ENCODE assay signal across 8 mouse cellular contexts in genomic region chr14:30548965-30549776, GRCm38 (mm10). TPM values are rescaled to one million over a fixed set of nuclear protein-coding genes. Genes with fewer than 3 reads are reported as not detected.
DNase-seq lines count a peak whose midpoint lies in the region; ATAC-seq and TF ChIP-seq lines count a peak whose summit lies in the region.

No protein-coding gene starts in this region.

- peak; percentile 92 for ATAC-seq in forebrain, embryonic 15.5 days (replicated peaks)
- peak; percentile 95 for ATAC-seq in lung, embryonic 14.5 days (ENCODE audit: insufficient read depth)

- H3K9ac ChIP-seq in forebrain, embryonic 15.5 days (replicated peaks), result peak overlapping the region; percentile 80
- H3K9ac ChIP-seq in lung, embryonic 14.5 days, result peak overlapping the region; percentile 90

- no peaks in the 10 kb centered on the region for H3K27me3 ChIP-seq in forebrain, embryonic 15.5 days
- H3K27me3 ChIP-seq in lung, embryonic 14.5 days (ENCODE audit: insufficient read depth, low read length), result no peaks in the 10 kb centered on the region
- H3K27me3 ChIP-seq in thymus, adult 2 months (ENCODE audit: control insufficient read depth, insufficient read depth, low read length), result no peaks in the 10 kb centered on the region

- H3K4me1 ChIP-seq in forebrain, embryonic 15.5 days, result peaks cover 27% of the 10 kb centered on the region
- H3K4me1 ChIP-seq in lung, embryonic 14.5 days (ENCODE audit: insufficient read depth), result peaks cover 14% of the 10 kb centered on the region; the same call in 1 of the 2 replicates
- peaks cover 24% of the 10 kb centered on the region for H3K4me1 ChIP-seq in olfactory bulb, adult 2 months (ENCODE audit: control insufficient read depth, insufficient read depth, low read length)
- H3K4me1 ChIP-seq in thymus, adult 2 months (replicated peaks; ENCODE audit: control insufficient read depth, insufficient read depth, low read length), result peaks cover 23% of the 10 kb centered on the region

- DNase-seq in ES-CJ7 (ENCODE audit: low read depth, low spot score), result peak; percentile 88
- peak; percentile 93 for DNase-seq in cerebellum, adult 11 months
- DNase-seq in heart, postnatal 36 days, result peak; percentile 94 to 95
- DNase-seq in layer of hippocampus, adult 2 months (ENCODE audit: low spot score in 2 of 2), result peak; percentile 91
- DNase-seq in lung, embryonic 14.5 days, result peak; percentile 99
- peak; percentile 91 for DNase-seq in thymus, adult 2 months

- no peak for TF ChIP-seq CTCF in layer of hippocampus, adult 2 months (conservative IDR thresholded peaks at IDR 0.05)
- TF ChIP-seq CTCF in lung, embryonic 14.5 days (IDR thresholded peaks at IDR 0.05; ENCODE audit: low read depth), result no peak
- TF ChIP-seq CTCF in olfactory bulb, adult 2 months (IDR thresholded peaks at IDR 0.05; ENCODE audit: insufficient read depth, low read depth, low read length), result no peak
- peak; percentile 32; the same call in 1 of the 2 replicates for TF ChIP-seq CTCF in thymus, adult 2 months (IDR thresholded peaks at IDR 0.05; ENCODE audit: borderline replicate concordance, control insufficient read depth, extremely low read depth, insufficient read depth, low read length, poor library complexity)

- H3K9me3 ChIP-seq in forebrain, embryonic 15.5 days, result no peaks in the 10 kb centered on the region
- H3K9me3 ChIP-seq in lung, embryonic 14.5 days (ENCODE audit: low read depth, low read length), result no peaks in the 10 kb centered on the region

- H3K27ac ChIP-seq in forebrain, embryonic 15.5 days (replicated peaks), result peak overlapping the region; percentile 89
- peak overlapping the region; percentile 94 for H3K27ac ChIP-seq in layer of hippocampus, adult 2 months
- H3K27ac ChIP-seq in lung, embryonic 14.5 days (ENCODE audit: low read depth), result peak overlapping the region; percentile 93
- H3K27ac ChIP-seq in olfactory bulb, adult 2 months (ENCODE audit: insufficient read depth, low read depth, low read length), result peak overlapping the region; percentile 78
- H3K27ac ChIP-seq in thymus, adult 2 months (ENCODE audit: control insufficient read depth, insufficient read depth, low read length), result no peak overlapping the region

- under 1% methylated on average over 69 of the region's 69 CpGs for WGBS in forebrain, embryonic 15.5 days
- under 1% methylated on average over 69 of the region's 69 CpGs for WGBS in lung, embryonic 14.5 days
- WGBS in olfactory bulb, adult 2 months, result under 1% methylated on average over 69 of the region's 69 CpGs
- under 1% methylated on average over 69 of the region's 69 CpGs for WGBS in thymus, adult 2 months

- H3K36me3 ChIP-seq in forebrain, embryonic 15.5 days, result no peaks in the 10 kb centered on the region
- H3K36me3 ChIP-seq in lung, embryonic 14.5 days (ENCODE audit: insufficient read depth), result peaks cover 11% of the 10 kb centered on the region
- no peaks in the 10 kb centered on the region for H3K36me3 ChIP-seq in thymus, adult 2 months (ENCODE audit: control insufficient read depth, insufficient read depth, low read length)

- peak overlapping the region; percentile 78 for H3K4me3 ChIP-seq in forebrain, embryonic 15.5 days
- peak overlapping the region; percentile 93 for H3K4me3 ChIP-seq in layer of hippocampus, adult 2 months
- peak overlapping the region; percentile 83 for H3K4me3 ChIP-seq in lung, embryonic 14.5 days (ENCODE audit: low read depth, low read length)
- peak overlapping the region; percentile 82 for H3K4me3 ChIP-seq in olfactory bulb, adult 2 months (ENCODE audit: insufficient read depth, low read depth, low read length)
- peak overlapping the region; percentile 94 for H3K4me3 ChIP-seq in thymus, adult 2 months (ENCODE audit: control insufficient read depth, insufficient read depth, low read length)

- peak; percentile 81 for TF ChIP-seq POLR2A in olfactory bulb, adult 2 months (IDR thresholded peaks at IDR 0.05; ENCODE audit: insufficient read depth, low read depth, low read length)
- peak; percentile 82; the same call in 1 of the 2 replicates for TF ChIP-seq POLR2A in thymus, adult 2 months (IDR thresholded peaks at IDR 0.05; ENCODE audit: control insufficient read depth, extremely low read depth, insufficient read depth, low read length, poor library complexity)

- peak overlapping the region; percentile 67 for H3K4me2 ChIP-seq in forebrain, embryonic 15.5 days (replicated peaks)
- H3K4me2 ChIP-seq in lung, embryonic 14.5 days, result peak overlapping the region; percentile 97

- intact Hi-C loops in heart, postnatal 36 days (cut with DNase I), result no loop called here

RNA-seq across cellular contexts. Expression of gene Tkt, which starts 1.0 kb away (rescaled TPM):
- 327 and 333 TPM in 2 replicates for polyA plus RNA-seq in forebrain, embryonic 15.5 days (2015; fragmentation: Nextera tagmentation; extraction: Ambion mirVana)
- total RNA-seq in heart, postnatal 36 days (2021), result 10 to 100 TPM; 32.9 to 50.2 TPM
- total RNA-seq in layer of hippocampus, adult 2 months (2021), result 100 to 1,000 TPM; 162 to 164 TPM
- polyA plus RNA-seq in lung, embryonic 14.5 days (2014; fragmentation: Nextera tagmentation; extraction: Ambion mirVana), result 145 and 152 TPM in 2 replicates
- 219 TPM in 1 of 2 replicates, not detected in the other for polyA plus RNA-seq in olfactory bulb, adult 2 months (2012; ENCODE audit: insufficient read depth, insufficient read length, low replicate concordance, missing spikeins)
- 269 and 361 TPM in 2 replicates for polyA plus RNA-seq in thymus, adult 2 months (2012; rRNA removed)

RNA-seq across cellular contexts. Expression of gene Cacna1d, which starts 57.9 kb away (rescaled TPM):
- 7.1 and 8.2 TPM in 2 replicates for polyA plus RNA-seq in forebrain, embryonic 15.5 days (2015; fragmentation: Nextera tagmentation; extraction: Ambion mirVana)
- total RNA-seq in heart, postnatal 36 days (2021), result 1 to 10 TPM; 2.7 to 3.5 TPM
- 10 to 100 TPM; 51.9 to 52.2 TPM for total RNA-seq in layer of hippocampus, adult 2 months (2021)
- 10.5 and 10.9 TPM in 2 replicates for polyA plus RNA-seq in lung, embryonic 14.5 days (2014; fragmentation: Nextera tagmentation; extraction: Ambion mirVana)
- polyA plus RNA-seq in olfactory bulb, adult 2 months (2012; ENCODE audit: insufficient read depth, insufficient read length, low replicate concordance, missing spikeins), result 140 TPM in 1 of 2 replicates, not detected in the other
- polyA plus RNA-seq in thymus, adult 2 months (2012; rRNA removed), result 1.6 and 2.2 TPM in 2 replicates

Comparison
In these comparisons a context has a peak if more than half of its experiments do, and no peak if none do; other contexts are left out.
1. RNA of gene Cacna1d, which starts 57.9 kb away (polyA plus RNA-seq): 140 TPM in olfactory bulb, adult 2 months; 10.5 to 10.9 TPM in lung, embryonic 14.5 days, 7.1 to 8.2 TPM in forebrain, embryonic 15.5 days and 1.6 to 2.2 TPM in thymus, adult 2 months; every median in the first group is over 10 times any median in the second.
2. Peak in every context shown above with its lines, with median percentiles within 50 percentile points of each other: DNase-seq and H3K4me3 ChIP-seq.